Mouse (Mus musculus) ovary, postnatal 10 days (tissue): ENCODE results near the gene Fermt1.

Source experiments
- DNase-seq: peaks from one replicate; pipeline ENCODE4 v3.0.0; 2022; ENCODE audit warnings: low spot score

Fermt1 gene

DNA sequence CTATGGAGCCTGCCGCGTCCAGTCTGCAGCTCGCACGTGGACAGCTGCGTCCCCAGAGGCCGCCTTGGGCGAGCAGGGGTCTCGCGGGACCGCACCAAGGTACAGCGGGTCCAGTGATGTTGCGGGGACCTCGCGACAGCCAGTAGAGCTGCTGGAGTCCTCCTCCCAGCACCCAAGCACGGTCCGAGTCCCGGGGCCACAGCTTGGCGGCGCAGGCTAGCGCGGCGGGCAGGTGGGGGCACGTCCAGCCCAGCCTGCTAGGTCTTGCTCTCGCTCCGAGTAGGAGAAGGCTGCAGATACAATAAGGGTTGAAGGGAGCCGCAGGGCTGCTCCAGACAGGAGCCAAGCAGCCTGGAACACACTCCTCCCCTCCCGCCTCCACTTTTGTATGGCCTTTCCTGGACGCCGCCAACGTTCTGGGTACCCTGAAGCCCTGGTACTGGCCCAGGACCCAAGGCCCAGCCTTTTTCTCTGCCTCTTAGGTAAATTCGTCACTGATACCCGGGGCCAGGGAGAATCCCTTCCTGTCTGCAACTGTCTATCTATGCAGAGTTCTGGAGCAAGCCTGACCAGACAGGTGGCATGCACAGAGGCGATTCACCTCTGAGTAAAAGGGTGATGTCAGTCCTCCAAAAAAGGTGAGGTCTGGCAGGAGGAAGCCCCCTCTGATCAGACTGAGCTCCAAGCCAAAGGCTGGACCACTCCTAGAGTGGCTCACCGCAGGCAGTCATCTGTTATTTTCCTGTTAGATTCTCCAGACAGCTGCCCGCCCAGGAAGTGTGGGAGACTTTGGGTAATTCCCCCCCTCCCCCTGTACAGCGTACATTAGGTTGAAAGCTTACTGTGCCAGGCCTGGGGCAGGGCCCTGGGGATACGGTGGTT, at the start of gene Fermt1:
Fermt1 (minus strand) TSS at position 581 of the 882 bp plus-strand sequence.
- peak; percentile 9 for DNase-seq

DNA sequence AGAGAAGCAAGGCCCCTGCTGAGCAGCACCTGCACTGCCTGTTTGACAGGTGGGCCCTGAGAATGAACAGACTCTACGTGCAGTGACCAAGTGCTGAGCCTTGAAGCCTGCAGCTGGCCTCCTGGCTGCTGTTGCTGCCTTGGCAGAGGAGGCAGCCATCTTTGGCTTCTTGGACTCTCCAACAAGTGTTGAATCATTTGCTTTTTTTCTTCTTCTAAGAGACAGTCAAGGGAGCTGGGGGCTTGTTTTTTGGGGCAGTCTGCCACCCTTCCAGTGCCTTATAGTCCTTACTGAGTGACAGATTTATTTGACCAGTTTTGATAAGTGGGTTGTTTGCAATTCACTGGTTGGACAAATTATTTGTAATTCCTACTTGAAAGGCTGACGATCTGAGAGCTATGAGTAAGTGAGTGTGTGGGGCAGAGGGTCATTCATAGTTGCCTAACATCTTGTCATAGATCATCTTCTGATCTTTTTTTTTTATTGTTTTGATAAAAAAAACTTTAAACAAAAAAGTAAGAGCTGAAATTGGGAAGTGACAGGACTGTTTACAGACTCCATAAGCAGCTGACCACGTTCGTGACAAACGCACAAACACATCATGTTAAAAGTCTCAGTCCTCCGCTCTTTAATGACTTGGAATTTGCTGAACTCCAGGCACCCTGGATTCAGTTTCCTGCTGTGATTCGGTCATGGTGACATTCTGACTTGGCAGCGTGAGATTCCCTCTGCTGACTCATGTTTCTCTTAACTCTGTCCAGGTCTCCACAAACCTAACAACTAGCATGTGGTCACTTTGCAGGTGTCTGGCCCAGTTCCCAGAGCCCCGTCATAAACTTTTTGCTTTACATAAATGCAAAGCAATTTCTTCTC, 47.2 kb upstream of the Fermt1 start:
- peak; percentile 21 for DNase-seq

DNA sequence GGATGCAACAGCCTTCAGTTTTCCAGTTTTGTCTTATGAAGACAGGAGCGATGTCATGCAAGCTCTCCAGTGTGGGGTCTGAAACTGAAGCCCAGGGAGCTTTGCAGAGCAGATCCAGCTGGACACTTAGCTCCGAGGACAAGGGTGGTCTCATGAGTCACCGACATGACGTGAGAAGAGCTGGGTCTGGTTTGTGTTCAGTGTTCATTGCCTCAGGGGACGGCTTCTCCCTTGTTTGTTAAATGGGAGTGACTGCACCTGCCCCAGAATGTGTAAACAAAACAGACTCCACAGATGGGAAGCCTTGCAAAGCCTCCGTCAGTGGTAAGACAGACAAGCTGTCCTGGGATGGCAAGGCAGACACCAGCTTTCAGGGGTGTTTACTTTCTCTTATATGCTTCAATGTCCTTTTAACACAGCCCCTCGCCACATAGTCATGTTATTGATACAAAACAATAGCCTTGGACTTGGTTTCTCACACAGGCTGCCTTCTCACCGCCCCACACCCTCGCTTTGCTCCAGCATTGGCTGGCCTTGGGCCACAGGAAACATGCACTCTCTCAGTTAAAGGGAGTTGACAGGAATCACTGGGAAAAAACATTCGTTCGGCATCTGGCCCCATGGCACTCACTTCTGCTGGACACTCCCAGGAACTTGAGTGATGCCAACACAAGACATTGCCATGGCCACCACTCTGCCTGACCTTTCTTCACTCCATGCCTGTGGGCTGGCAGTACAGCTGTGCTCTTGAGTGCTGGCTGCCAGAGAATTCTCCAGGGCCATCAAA, 44.3 kb upstream of the Fermt1 start:
- no peak for DNase-seq

DNA sequence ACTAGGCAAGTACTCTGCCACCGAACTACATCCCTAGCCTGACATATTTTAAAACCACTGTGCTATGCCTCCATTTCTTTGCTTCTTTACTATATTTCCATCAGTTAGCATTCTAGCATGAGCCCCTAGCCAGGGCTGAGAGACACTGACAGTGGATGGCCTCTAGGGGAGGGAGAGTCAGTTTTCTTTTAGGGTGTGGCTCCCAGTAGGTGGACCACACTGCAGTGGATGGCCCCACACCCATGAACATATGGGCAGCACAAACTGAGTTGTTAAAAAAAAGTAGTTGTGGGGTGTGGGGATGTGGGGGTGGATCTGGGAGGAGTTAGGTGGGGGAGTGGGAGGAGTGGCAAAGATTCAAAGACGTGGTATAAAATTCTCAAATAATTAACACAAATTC, 27.6 kb upstream of the Fermt1 start:
- no peak for DNase-seq

DNA sequence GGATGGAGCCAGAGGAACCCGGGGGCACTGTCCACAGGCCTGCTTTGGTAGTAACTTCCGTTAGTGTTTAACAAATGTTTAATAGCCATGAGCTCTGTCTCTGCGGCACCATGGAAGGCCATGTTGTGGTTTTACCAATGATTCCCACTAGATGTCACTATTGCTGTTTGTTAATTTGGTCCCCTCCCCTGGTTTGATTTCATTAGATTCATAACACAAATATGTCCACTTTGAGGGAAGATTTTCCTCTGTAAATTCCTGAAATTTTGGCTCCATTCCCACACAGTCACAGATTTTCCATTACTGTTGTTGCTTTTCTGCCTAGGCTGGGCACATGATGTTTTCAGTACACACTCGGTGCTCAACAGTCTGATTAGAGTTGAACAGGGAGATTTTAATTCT, 25.1 kb upstream of the Fermt1 start:
- DNase-seq, result no peak

DNA sequence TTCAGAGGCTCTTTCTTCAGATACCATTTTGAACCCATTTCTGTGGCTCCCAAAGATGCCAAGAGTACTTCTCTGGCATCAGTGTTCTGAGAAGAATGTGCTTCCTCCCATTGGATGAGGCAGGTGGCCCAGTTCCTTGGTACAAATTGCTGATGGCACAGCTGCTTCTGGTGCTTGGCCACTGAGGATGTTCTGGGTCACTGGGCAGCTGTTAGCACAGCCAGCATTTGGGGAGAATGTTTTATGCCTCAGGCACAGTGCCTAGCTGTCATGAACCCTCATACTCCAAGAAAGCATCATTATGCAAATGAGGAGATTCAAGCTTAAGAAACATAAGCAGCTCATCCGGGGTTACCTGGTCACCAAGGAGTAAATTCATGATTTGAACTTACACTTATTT, 12.1 kb upstream of the Fermt1 start:
- no peak for DNase-seq

DNA sequence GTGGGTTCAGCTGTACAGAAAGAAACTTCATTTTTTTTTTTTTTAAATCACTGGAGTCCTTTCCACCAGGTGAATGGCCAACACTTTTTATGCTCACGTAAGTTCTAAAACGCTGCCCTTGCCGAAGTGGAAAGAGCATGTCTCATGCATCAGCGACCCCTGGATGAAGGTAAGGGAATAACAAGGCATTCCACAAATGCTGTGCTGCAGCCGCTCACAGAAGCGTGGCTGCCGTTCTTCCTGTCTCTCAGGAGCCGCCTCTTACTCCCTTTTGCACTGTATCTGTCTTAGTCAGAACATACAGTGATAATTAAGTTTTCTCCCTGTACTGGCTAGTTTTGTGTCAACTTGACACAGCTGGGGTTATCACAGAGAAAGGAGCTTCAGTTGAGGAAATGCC, 6.5 kb upstream of the Fermt1 start:
- no peak for DNase-seq

DNA sequence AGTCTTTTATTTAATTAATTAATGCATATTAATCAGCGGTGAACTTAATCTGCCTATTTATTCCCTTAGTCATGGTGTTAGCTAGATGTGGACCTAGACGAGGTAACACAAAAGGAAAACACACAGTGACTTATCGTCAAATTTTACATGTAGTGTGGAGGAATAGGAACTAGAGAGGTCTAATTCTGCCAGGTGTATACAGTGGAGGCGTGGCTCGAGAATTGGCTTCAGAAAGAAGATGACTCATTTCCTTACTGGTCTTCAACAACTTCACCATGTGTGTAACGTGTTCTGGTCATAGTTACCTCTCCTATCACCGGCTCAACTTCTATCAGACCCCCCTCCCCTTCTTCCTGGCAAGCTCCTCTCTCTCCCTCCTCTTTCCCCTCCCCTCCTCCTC, 2.5 kb upstream of the Fermt1 start:
- no peak for DNase-seq

DNA sequence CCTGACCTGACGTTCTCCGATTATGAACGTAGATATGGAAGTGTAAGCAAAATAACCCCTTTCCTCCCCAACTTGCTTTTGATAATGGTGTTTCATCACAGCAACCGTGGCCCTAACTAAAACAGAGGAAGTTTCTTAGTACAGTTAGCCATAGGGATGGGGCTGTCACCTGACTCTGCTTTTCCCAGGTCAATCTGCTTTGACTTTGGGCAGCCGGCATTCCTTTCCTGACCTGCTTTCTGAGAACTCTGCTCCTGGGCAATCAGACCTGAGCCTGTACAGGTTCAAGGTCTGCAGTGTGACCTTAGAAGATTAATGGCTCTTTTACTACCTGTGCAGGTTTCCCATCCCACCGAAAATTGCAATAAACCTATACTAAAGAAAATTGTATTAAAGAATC, 1.3 kb upstream of the Fermt1 start:
- DNase-seq, result no peak

DNA sequence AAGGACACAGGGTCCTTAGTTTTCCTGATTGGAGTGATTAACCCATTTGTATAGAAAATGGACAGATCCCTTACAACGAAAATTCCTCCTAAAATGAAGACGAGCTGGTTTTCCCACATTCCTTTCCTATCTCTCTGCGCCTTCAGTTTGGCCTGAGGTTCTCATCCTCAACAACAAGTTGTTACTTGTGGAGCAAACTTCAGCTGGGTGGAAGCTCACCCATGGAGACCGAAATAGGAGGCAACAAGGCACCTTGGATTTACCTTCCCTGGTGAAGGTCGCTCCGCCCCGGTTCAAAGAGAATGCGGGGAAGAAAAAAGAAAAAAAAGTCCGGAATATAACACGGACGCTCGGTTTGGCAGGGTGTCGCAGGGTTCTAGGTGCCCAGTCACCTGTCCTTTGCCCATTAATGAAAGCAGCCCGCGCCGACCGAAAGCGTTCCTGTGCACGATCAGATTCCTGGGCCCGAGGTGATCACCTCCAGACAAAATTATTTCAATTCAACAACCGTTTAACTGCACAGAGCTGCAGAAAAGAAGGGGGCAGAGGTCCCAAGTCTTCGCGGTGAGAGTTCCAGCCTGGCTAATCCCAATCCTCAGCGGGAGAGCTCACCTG, 888 bp downstream of the Fermt1 start:
- no peak for DNase-seq

DNA sequence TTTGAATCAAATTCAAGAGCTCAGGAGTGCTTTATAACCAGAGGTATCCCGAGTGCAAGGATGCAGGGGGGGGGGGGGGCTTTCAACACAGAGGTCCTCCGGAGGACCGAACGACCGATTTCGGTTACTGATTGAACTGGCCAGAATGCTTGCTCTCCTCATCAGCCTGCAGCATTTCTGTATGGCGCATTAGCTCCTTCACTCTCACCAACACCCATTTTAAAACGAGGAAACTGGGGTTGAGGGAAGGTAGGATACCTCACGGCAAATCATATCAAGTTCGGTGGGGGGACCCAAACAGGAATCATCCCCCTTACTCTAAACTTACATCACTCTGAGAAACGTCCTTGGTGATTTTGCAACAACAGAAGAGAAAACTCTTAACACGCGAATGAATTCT, 1.7 kb downstream of the Fermt1 start:
- DNase-seq, result no peak

DNA sequence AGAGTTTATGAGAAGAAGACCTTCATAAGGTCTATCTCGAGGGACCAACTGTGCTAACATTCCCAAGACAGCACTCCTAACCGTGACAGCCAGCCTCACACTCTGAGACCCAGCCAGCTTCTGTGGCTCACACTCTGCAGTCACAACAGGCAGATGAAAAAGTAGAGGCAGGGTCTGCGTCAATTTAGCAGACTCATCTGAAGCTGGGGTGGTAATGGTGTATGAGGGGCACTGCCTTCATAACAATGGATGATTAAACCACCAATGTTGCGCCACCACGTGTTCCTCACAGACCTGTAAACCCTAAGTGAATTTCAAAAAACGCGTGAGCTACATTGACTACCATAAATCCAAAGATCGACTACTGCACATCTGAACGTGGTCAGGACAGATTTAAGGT, 2.1 kb downstream of the Fermt1 start:
- DNase-seq, result no peak

DNA sequence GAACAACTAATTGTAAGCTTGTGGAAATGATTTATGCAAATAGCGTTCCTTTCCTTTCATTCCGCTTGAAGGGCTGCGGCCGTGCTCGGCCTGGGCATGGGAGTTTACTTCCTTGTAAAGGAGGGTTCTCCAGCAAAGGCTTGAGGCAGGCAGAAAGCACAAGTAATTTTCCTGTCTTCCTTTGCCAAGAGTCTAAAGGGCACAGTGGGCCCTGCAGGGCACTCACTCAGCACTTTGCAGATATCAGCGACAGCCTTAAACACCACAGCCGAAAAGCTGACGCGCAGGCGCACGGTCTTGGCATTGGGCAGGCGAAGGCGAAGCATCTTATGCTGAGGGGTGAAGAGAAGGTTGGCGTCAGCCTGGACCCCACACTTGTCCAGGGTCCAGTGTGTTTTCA, 6.7 kb downstream of the Fermt1 start:
- DNase-seq, result no peak

DNA sequence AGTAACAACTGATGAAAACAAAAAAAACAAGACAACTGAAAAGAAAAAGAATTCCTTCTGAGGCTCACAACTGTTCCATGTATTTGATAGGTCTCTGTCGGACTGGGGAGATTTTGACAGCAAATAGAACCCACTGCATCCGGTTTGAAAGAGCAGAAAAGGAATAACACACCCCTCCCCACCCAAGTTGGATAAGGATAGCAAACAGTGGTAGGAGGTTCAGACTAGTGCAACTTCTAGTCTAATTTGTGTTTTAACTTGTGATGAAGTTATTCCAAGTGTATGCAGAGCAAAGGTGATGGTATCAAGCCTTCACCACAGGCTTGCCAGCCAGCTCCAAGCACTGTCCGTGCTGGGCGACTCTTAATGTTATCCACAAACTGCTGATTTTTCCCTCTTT, 9.5 kb downstream of the Fermt1 start:
- DNase-seq, result no peak

DNA sequence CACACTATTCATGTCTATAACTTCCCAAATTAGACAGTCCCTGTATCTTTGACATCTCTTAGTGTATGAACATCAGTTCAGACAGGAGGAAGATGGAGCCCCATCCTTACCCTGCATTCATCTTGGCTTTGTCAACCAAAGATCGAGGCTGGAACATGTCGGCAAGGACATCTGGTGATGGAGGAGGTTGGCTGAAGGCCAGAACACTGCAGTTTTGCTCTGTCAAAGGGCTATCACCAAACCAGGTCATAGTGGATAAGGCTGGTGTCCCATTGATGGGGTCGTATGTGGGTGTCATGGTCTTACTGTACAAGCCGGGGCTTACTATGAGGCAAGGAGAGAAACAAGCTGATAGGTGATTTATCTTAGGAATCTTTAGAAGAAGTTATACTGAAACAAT, 11.0 kb downstream of the Fermt1 start:
- no peak for DNase-seq

DNA sequence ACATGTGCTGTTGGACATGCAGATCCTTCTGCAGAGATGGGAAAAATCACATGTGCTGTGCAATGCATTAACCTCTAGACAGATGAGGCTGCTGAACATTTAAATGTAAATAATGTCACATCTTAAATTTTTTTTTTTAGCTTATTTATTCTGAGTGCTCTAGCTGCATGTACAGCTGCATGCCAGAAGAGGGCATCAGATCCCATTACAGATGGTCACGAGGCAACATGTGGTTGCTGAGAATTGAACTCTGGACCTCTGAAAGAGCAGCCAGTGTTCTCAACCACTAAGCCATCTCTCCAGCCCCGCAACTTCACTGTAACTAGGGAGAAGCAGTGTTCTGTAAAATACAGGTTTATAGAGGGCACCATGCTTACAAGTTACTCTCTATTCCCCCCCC, 11.6 kb downstream of the Fermt1 start:
- no peak for DNase-seq

DNA sequence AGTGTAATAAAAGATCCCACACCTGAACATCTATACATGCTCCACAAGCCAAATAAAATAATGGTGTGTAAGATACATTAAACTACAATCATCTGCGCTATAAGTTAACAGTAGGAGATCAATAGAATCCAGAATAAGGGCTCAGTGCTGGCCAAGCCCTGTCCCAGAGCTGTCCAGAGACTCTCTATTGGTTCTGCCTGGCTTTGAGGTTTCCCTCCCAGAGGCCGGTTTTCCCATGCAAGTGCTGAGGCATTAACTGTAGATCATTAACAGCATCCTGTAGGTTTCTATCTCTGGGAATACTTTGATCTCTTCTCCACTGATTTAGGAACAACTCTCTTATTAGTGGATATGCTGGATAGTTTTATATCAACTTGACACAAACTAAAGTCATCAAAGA, 16.7 kb downstream of the Fermt1 start:
- DNase-seq, result no peak

DNA sequence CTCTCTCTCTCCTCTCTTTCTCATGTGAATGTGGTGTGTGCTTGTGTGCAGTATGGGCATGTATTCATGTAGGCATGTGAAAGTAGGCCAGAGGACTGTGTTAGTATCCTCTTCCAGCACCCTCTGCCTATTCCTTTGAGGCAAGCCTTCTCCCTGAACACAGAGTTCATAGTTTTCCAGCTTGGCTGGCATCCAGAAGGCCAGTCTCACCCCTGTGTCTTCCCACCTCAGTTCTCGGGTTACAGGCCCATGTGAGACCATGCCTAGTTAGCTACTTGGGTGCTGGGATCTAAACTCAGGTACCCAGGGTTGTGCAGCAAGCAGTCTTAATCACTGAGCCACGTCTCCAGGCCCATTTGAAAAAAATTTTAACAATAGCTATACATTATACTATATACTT, 17.8 kb downstream of the Fermt1 start:
- DNase-seq, result no peak

DNA sequence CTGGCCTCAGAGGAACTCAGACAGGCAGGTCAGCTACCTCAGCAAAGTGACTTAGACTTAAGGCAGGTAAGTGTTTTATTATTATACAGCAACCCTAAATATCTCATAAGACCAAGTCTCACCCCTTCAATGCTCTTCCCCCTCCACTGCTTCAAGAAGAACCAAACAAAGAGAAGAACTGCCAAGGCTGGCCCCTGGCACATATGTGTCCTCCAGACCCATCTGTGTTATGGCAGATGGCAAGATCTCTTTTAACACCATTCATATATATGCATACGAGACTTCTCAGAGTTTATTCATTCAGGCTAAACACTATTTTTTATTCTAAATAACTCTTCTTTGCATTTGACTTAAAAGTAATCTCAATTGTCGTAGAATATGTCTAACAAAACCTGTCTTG, 18.4 kb downstream of the Fermt1 start:
- no peak for DNase-seq

DNA sequence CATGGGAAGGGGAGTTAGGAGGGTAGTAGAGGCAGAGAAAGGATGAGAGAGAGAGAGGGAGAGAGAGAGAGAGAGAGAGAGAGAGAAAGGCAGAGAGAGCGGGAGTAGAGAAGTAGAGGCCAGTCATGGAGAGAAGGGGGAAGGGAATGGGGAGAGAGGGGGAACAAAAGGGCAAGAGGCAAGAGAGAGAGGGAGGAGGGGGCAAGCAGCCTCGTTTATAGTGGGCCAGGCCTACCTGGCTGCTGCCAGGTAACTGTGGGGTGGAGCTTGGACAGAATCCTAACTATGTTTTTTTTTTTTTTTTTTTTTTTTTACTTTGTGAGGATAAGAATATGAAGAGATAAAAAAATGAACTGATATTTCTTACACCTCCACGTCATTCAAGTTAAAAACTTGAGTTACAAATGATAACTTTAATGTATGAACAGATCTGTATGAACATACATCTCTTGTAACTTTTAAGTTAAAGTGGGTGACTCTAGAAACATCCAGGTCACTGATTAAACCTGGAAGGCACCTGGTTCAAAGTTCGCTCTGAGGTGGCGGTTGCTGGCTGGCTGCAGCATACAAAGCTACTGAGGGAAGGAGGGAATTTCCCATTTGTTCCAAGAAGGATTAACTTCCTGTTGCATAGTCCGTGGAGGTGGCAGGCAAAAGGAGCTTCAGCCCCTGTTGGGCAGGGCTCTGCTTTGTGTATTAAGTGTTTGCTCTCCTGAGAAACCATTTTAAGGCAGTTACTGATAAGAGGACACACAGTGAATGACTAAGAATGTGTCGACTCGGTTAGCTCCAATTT, 22.2 kb downstream of the Fermt1 start:
- DNase-seq, result no peak
